Mouse (Mus musculus) ovary, adult 18-20 months (tissue): ENCODE results near the gene Gm27027.

Experiments used
- DNase-seq: peaks from one replicate; pipeline ENCODE4 v3.0.0; 2022; ENCODE audit warnings: low spot score, mixed read lengths

Gm27027 gene

GRCm38 (mm10) chr2:93927701-93928437, 68.3 kb downstream of the Gm27027 start:
- no peak for DNase-seq

GRCm38 (mm10) chr2:93926141-93926540, 70.0 kb downstream of the Gm27027 start:
- DNase-seq: no peak

GRCm38 (mm10) chr2:93919093-93919492, 77.1 kb downstream of the Gm27027 start:
- no peak for DNase-seq

GRCm38 (mm10) chr2:93913552-93913951, 82.6 kb downstream of the Gm27027 start:
- DNase-seq: no peak

- no peak for DNase-seq
Observed at GRCm38 (mm10) chr2:93911942-93912341, 84.2 kb downstream of the Gm27027 start.

- no peak for DNase-seq
Observed at GRCm38 (mm10) chr2:93909716-93910115, 86.4 kb downstream of the Gm27027 start.

GRCm38 (mm10) chr2:93907519-93908294, 88.4 kb downstream of the Gm27027 start:
- DNase-seq: no peak
